Mouse (Mus musculus): ENCODE data around the gene Prr18. TPM values are rescaled to one million over a fixed set of nuclear protein-coding genes. Genes with fewer than 3 reads are reported as not detected.
"Not testable (repeated sequence)": the region's sequence is repeated elsewhere in the genome, so short reads cannot be mapped to it uniquely, and the experiment has no call there.

Prr18 gene
- polyA plus RNA-seq (2012) = 0.01 and 0.03 TPM in 2 replicates

GRCm38 (mm10) chr17:8337159-8337558 is at the start of gene Prr18:
Prr18 (plus strand) TSS chr17:8337459.
- not testable (repeated sequence) for H3K4me3 ChIP-seq (replicated peaks); H3K36me3 ChIP-seq (ENCODE audit: control insufficient read depth); H3K9me3 ChIP-seq (ENCODE audit: control insufficient read depth, low read length); H3K4me1 ChIP-seq (ENCODE audit: control insufficient read depth)
- peaks cover 39% of the 10 kb centered on the region for H3K27me3 ChIP-seq (ENCODE audit: control insufficient read depth)

GRCm38 (mm10) chr17:8289993-8290679 is 47.1 kb upstream of the Prr18 start:
- TF ChIP-seq GATA1 (IDR thresholded peaks at IDR 0.05; ENCODE audit: low read length) = no peak
- TF ChIP-seq TAL1 (IDR thresholded peaks at IDR 0.05; ENCODE audit: low read length) = no peak
- H3K9me3 ChIP-seq (ENCODE audit: control insufficient read depth, low read length) = no peaks in the 10 kb centered on the region
- peaks cover 11% of the 10 kb centered on the region for H3K4me1 ChIP-seq (ENCODE audit: control insufficient read depth)
- peaks cover 12% of the 10 kb centered on the region for H3K36me3 ChIP-seq (ENCODE audit: control insufficient read depth)
- no peaks in the 10 kb centered on the region for H3K27me3 ChIP-seq (ENCODE audit: control insufficient read depth)
- no peak overlapping the region for H3K4me3 ChIP-seq (replicated peaks)

- H3K4me1 ChIP-seq (ENCODE audit: control insufficient read depth) = peaks cover 7% of the 10 kb centered on the region
- H3K4me3 ChIP-seq (replicated peaks) = no peak overlapping the region
- H3K36me3 ChIP-seq (ENCODE audit: control insufficient read depth) = peaks cover 12% of the 10 kb centered on the region
- TF ChIP-seq TAL1 (IDR thresholded peaks at IDR 0.05; ENCODE audit: low read length) (no peak), GATA1 (IDR thresholded peaks at IDR 0.05; ENCODE audit: low read length) (no peak)
- no peaks in the 10 kb centered on the region for H3K27me3 ChIP-seq (ENCODE audit: control insufficient read depth)
- no peaks in the 10 kb centered on the region for H3K9me3 ChIP-seq (ENCODE audit: control insufficient read depth, low read length)
Measured at GRCm38 (mm10) chr17:8290736-8291135, 46.5 kb upstream of the Prr18 start.

GRCm38 (mm10) chr17:8295825-8296224 is 41.4 kb upstream of the Prr18 start:
- Histone ChIP-seq H3K4me1 (ENCODE audit: control insufficient read depth) (no peaks in the 10 kb centered on the region), H3K9me3 (ENCODE audit: control insufficient read depth, low read length) (no peaks in the 10 kb centered on the region), H3K36me3 (ENCODE audit: control insufficient read depth) (peaks cover 19% of the 10 kb centered on the region), H3K4me3 (replicated peaks) (no peak overlapping the region), H3K27me3 (ENCODE audit: control insufficient read depth) (no peaks in the 10 kb centered on the region)
- TF ChIP-seq TAL1 (IDR thresholded peaks at IDR 0.05; ENCODE audit: low read length) (no peak), GATA1 (IDR thresholded peaks at IDR 0.05; ENCODE audit: low read length) (no peak)

- H3K4me1 ChIP-seq (ENCODE audit: control insufficient read depth) = no peaks in the 10 kb centered on the region
- no peak overlapping the region for H3K4me3 ChIP-seq (replicated peaks)
- H3K9me3 ChIP-seq (ENCODE audit: control insufficient read depth, low read length) = no peaks in the 10 kb centered on the region
- no peaks in the 10 kb centered on the region for H3K27me3 ChIP-seq (ENCODE audit: control insufficient read depth)
- no peak for TF ChIP-seq TAL1 (IDR thresholded peaks at IDR 0.05; ENCODE audit: low read length)
- TF ChIP-seq GATA1 (IDR thresholded peaks at IDR 0.05; ENCODE audit: low read length) = no peak
- H3K36me3 ChIP-seq (ENCODE audit: control insufficient read depth) = peaks cover 19% of the 10 kb centered on the region
Measured at GRCm38 (mm10) chr17:8296313-8296844, 40.9 kb upstream of the Prr18 start.

GRCm38 (mm10) chr17:8297746-8298145 is 39.5 kb upstream of the Prr18 start:
- H3K36me3 ChIP-seq (ENCODE audit: control insufficient read depth) = peaks cover 19% of the 10 kb centered on the region

GRCm38 (mm10) chr17:8298281-8298680 is 39.0 kb upstream of the Prr18 start:
- no peaks in the 10 kb centered on the region for H3K4me1 ChIP-seq (ENCODE audit: control insufficient read depth)
- peaks cover 19% of the 10 kb centered on the region for H3K36me3 ChIP-seq (ENCODE audit: control insufficient read depth)
- H3K9me3 ChIP-seq (ENCODE audit: control insufficient read depth, low read length) = no peaks in the 10 kb centered on the region
- TF ChIP-seq GATA1 (IDR thresholded peaks at IDR 0.05; ENCODE audit: low read length) (no peak), TAL1 (IDR thresholded peaks at IDR 0.05; ENCODE audit: low read length) (no peak)
- H3K27me3 ChIP-seq (ENCODE audit: control insufficient read depth) = no peaks in the 10 kb centered on the region
- no peak overlapping the region for H3K4me3 ChIP-seq (replicated peaks)

More at GRCm38 (mm10) chr17:8297746-8298145, 39.5 kb upstream of the Prr18 start:
- Histone ChIP-seq H3K27me3 (ENCODE audit: control insufficient read depth) (no peaks in the 10 kb centered on the region), H3K4me3 (replicated peaks) (no peak overlapping the region), H3K4me1 (ENCODE audit: control insufficient read depth) (no peaks in the 10 kb centered on the region), H3K9me3 (ENCODE audit: control insufficient read depth, low read length) (no peaks in the 10 kb centered on the region)
- TF ChIP-seq GATA1 (IDR thresholded peaks at IDR 0.05; ENCODE audit: low read length) (no peak), TAL1 (IDR thresholded peaks at IDR 0.05; ENCODE audit: low read length) (no peak)

GRCm38 (mm10) chr17:8299524-8299923 is 37.7 kb upstream of the Prr18 start:
- Histone ChIP-seq H3K4me3 (replicated peaks) (no peak overlapping the region), H3K36me3 (ENCODE audit: control insufficient read depth) (peaks cover 14% of the 10 kb centered on the region), H3K9me3 (ENCODE audit: control insufficient read depth, low read length) (no peaks in the 10 kb centered on the region), H3K4me1 (ENCODE audit: control insufficient read depth) (no peaks in the 10 kb centered on the region), H3K27me3 (ENCODE audit: control insufficient read depth) (no peaks in the 10 kb centered on the region)
- TF ChIP-seq GATA1 (IDR thresholded peaks at IDR 0.05; ENCODE audit: low read length) (no peak), TAL1 (IDR thresholded peaks at IDR 0.05; ENCODE audit: low read length) (no peak)

GRCm38 (mm10) chr17:8301515-8301914 is 35.7 kb upstream of the Prr18 start:
- H3K27me3 ChIP-seq (ENCODE audit: control insufficient read depth) = no peaks in the 10 kb centered on the region
- no peaks in the 10 kb centered on the region for H3K9me3 ChIP-seq (ENCODE audit: control insufficient read depth, low read length)
- TF ChIP-seq GATA1 (IDR thresholded peaks at IDR 0.05; ENCODE audit: low read length) (no peak), TAL1 (IDR thresholded peaks at IDR 0.05; ENCODE audit: low read length) (no peak)
- no peaks in the 10 kb centered on the region for H3K4me1 ChIP-seq (ENCODE audit: control insufficient read depth)
- no peak overlapping the region for H3K4me3 ChIP-seq (replicated peaks)
- peaks cover 10% of the 10 kb centered on the region for H3K36me3 ChIP-seq (ENCODE audit: control insufficient read depth)

Measured in erythroblast, embryonic 14.5 days (primary cell).